Mouse (Mus musculus): Measurements from ENCODE around the gene Fam181a.

The Fam181a gene

DNA sequence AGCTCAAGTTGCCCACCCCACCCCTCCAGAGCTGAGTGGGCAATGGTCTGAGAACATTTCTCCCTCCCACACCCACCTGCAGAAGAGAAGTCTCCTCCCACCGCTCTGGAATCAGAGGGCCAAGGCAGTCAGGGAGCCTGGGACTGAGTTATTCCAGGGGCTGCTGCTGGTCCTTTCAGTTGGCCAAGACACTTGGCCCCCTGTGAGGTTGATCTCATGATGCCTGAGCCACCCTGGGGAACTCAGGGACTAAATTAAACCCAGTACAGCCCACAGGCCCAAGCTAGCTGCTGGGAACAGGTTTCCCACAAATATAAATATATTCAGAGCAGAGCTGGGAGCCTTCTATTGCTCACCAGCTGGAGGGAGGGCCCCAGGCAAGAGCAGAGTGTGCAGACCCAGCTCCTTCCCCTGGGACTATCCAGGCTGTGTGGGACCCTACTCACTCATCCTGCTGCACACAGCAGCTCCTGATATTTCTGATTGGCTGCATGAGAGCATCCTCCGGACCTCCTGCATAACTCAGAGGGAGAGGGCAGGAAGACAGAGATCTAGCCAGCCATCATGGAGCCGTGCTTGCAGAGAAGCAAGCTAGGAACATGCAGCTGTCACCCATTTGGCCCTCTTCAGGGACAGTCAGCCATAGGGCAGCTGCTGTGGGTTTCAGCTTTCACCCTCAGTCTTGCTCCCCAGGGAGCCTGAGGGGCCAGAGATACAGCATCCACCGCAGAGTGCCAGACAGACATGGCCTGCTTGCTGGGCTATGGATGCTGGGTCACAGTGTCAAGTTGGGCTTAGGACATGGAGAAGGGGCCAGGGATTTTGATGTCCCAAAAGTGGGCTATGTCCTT, 48.4 kb downstream of the Fam181a start:
- DNase-seq: no peak

GRCm38 (mm10) chr12:103360812-103361211, 50.0 kb downstream of the Fam181a start:
- no peak for DNase-seq

DNA sequence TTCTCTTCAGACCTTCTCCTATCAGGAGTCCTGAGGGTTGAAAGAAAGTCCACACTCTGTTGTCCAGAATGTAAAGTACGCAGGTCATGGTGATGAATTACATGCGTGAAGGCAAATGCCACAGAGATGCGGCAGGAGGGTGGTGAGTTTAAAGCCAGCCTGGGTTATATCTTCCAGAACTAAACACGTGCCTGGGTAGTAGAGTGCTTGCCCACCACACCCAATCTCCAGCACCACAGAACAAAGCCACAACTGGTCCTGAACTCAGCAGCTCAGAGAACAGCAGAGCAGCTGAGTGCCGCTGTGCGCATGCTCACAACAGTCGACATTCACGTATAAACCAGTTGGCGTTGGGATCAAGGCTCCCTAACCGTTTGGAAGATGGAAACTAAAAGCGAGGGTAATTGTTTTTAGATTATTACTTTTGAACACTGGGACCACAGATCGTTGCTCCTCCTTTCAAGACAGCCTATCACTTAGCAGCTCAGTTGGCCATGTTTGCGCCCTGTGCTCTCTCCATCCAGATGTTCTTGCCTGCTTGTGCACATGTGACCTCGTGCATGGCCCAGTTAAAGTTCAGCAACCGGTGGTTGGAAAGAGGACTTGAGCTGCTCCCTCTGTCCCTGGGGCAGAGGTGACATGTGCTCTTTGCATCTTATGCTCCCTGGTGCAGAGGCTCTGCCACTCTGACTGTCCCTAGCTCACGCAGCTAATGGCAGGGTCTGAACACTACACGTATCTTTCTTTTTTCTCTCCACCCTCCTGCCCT, 50.9 kb downstream of the Fam181a start:
- no peak for DNase-seq

- DNase-seq: no peak
Observed at GRCm38 (mm10) chr12:103362336-103362735, 51.6 kb downstream of the Fam181a start.
